Mouse (Mus musculus) embryo, embryonic 11.5 days (tissue): Measurements from ENCODE around the gene Tbc1d7.

ENCODE experiments used
- DNase-seq: peaks from one replicate; pipeline ENCODE4 v3.0.0-alpha.2; 2012; ENCODE audit warnings: low read depth, low spot score

The Tbc1d7 gene

GRCm38 (mm10) chr13:43134468-43134867 is 36.8 kb downstream of the Tbc1d7 start:
- DNase-seq: no peak

- no peak for DNase-seq
These were observed 37.9 kb downstream of the Tbc1d7 start for GRCm38 (mm10) chr13:43133400-43133799.

GRCm38 (mm10) chr13:43132859-43133258 is 38.4 kb downstream of the Tbc1d7 start:
- DNase-seq: no peak

- no peak for DNase-seq
These were observed 39.5 kb downstream of the Tbc1d7 start for GRCm38 (mm10) chr13:43131741-43132191.

- no peak for DNase-seq
These were observed 41.1 kb downstream of the Tbc1d7 start for GRCm38 (mm10) chr13:43130161-43130560.

GRCm38 (mm10) chr13:43124683-43125074 is 46.6 kb downstream of the Tbc1d7 start:
- no peak for DNase-seq

GRCm38 (mm10) chr13:43123895-43124682 is 47.2 kb downstream of the Tbc1d7 start:
- no peak for DNase-seq

- DNase-seq: no peak
These were observed 48.8 kb downstream of the Tbc1d7 start for GRCm38 (mm10) chr13:43122306-43123070.

- no peak for DNase-seq
These were observed 58.2 kb downstream of the Tbc1d7 start for GRCm38 (mm10) chr13:43113141-43113540.

GRCm38 (mm10) chr13:43112707-43113106 is 58.6 kb downstream of the Tbc1d7 start:
- DNase-seq: no peak

- no peak for DNase-seq
These were observed 59.0 kb downstream of the Tbc1d7 start for GRCm38 (mm10) chr13:43112280-43112679.

- DNase-seq: no peak
These were observed 66.8 kb downstream of the Tbc1d7 start for GRCm38 (mm10) chr13:43104496-43104895.

- no peak for DNase-seq
These were observed 68.4 kb downstream of the Tbc1d7 start for GRCm38 (mm10) chr13:43102943-43103342.
